ENCODE assay signal across 10 mouse cellular contexts in the genomic region with DNA sequence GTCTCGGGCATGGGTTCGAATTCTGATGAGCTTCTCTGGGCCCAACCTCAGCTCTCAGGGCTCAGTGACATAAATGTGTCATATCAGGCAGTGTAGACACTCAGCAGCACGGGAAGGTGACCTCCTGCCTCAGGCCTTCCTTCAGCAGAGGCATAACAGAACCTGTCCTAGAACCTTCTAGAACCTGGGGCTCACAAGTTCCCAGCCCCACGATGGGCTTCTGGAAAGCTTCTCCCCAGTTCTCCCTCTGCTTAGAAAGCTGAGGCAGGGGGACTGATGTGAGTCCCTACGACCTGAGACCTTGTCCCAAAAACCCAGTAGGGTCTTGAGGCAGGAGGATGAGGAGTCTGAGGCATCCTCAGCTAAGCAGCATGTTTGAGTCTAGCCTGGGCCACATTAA. TPM values are rescaled to one million over a fixed set of nuclear protein-coding genes. Genes with fewer than 3 reads are reported as not detected.
DNase-seq lines count a peak whose midpoint lies in the region; ATAC-seq and TF ChIP-seq lines count a peak whose summit lies in the region.
"Had no signal": no experiment of that assay in that cellular context is flagged by ENCODE, and none has a peak within 500 bp of the region (broad histone marks: within the 10 kb centered on the region; RNA-seq: fewer than 3 reads in every experiment).

No protein-coding gene starts in this region.

- no peak for TF ChIP-seq CTCF in hindbrain, postnatal 0 days (IDR thresholded peaks at IDR 0.05; ENCODE audit: low read depth)
- no peak for TF ChIP-seq CTCF in stomach, postnatal 0 days (IDR thresholded peaks at IDR 0.05; ENCODE audit: low read depth)

- H3K27me3 ChIP-seq in hindbrain, embryonic 12.5 days = peaks cover 7% of the 10 kb centered on the region; the same call in 1 of the 2 replicates
- no peaks in the 10 kb centered on the region; the same call in 1 of the 2 replicates for H3K27me3 ChIP-seq in hindbrain, embryonic 11.5 days (ENCODE audit: control insufficient read depth, insufficient read depth, low read length)
- no peaks in the 10 kb centered on the region for H3K27me3 ChIP-seq in neural tube, embryonic 13.5 days
- no peaks in the 10 kb centered on the region for H3K27me3 ChIP-seq in neural tube, embryonic 15.5 days (replicated peaks)
- H3K27me3 ChIP-seq in hindbrain, postnatal 0 days (ENCODE audit: insufficient read depth, low read length) = no peaks in the 10 kb centered on the region
- no peaks in the 10 kb centered on the region for H3K27me3 ChIP-seq in stomach, postnatal 0 days (ENCODE audit: control insufficient read depth, insufficient read depth, low read length)

- no peak for ATAC-seq in hindbrain, embryonic 12.5 days (ENCODE audit: low FRiP score)
- ATAC-seq in hindbrain, embryonic 11.5 days (ENCODE audit: low FRiP score) = no peak
- ATAC-seq in neural tube, embryonic 13.5 days (ENCODE audit: low read depth) = no peak
- ATAC-seq in neural tube, embryonic 15.5 days (ENCODE audit: low FRiP score) = no peak
- ATAC-seq in hindbrain, postnatal 0 days = no peak
- ATAC-seq in stomach, postnatal 0 days (ENCODE audit: low FRiP score, low TSS enrichment) = no peak
- no peak for ATAC-seq in cerebellum, adult (ENCODE audit: insufficient number of reproducible peaks, low FRiP score, low TSS enrichment)

- H3K9ac ChIP-seq in hindbrain, embryonic 12.5 days = no peak overlapping the region
- no peak overlapping the region for H3K9ac ChIP-seq in hindbrain, embryonic 11.5 days (ENCODE audit: low read depth, low read length)
- no peak overlapping the region for H3K9ac ChIP-seq in neural tube, embryonic 13.5 days
- H3K9ac ChIP-seq in neural tube, embryonic 15.5 days (replicated peaks) = no peak overlapping the region
- H3K9ac ChIP-seq in hindbrain, postnatal 0 days (replicated peaks; ENCODE audit: low read length) = no peak overlapping the region
- H3K9ac ChIP-seq in stomach, postnatal 0 days (ENCODE audit: low read length) = no peak overlapping the region; the same call in 1 of the 2 replicates

- H3K4me3 ChIP-seq in hindbrain, embryonic 12.5 days = no peak overlapping the region
- no peak overlapping the region for H3K4me3 ChIP-seq in hindbrain, embryonic 11.5 days (ENCODE audit: low read depth, low read length)
- H3K4me3 ChIP-seq in neural tube, embryonic 13.5 days = no peak overlapping the region
- no peak overlapping the region for H3K4me3 ChIP-seq in neural tube, embryonic 15.5 days (replicated peaks)
- no peak overlapping the region for H3K4me3 ChIP-seq in hindbrain, postnatal 0 days (ENCODE audit: low read length)
- no peak overlapping the region for H3K4me3 ChIP-seq in stomach, postnatal 0 days (ENCODE audit: low read depth, low read length)

- no peaks in the 10 kb centered on the region for H3K9me3 ChIP-seq in hindbrain, embryonic 12.5 days (replicated peaks)
- H3K9me3 ChIP-seq in hindbrain, embryonic 11.5 days (ENCODE audit: control insufficient read depth, low read length) = no peaks in the 10 kb centered on the region
- H3K9me3 ChIP-seq in neural tube, embryonic 13.5 days = no peaks in the 10 kb centered on the region
- no peaks in the 10 kb centered on the region for H3K9me3 ChIP-seq in neural tube, embryonic 15.5 days (replicated peaks)
- H3K9me3 ChIP-seq in hindbrain, postnatal 0 days (ENCODE audit: low read length) = no peaks in the 10 kb centered on the region
- H3K9me3 ChIP-seq in stomach, postnatal 0 days (ENCODE audit: control insufficient read depth, low read length) = no peaks in the 10 kb centered on the region

- no peak for TF ChIP-seq EP300 in stomach, postnatal 0 days (optimal IDR thresholded peaks at IDR 0.05)

- peaks cover 4% of the 10 kb centered on the region for H3K36me3 ChIP-seq in hindbrain, embryonic 12.5 days
- no peaks in the 10 kb centered on the region for H3K36me3 ChIP-seq in hindbrain, embryonic 11.5 days (ENCODE audit: control insufficient read depth, insufficient read depth, low read length)
- peaks cover 21% of the 10 kb centered on the region; the same call in 1 of the 2 replicates for H3K36me3 ChIP-seq in neural tube, embryonic 13.5 days
- H3K36me3 ChIP-seq in neural tube, embryonic 15.5 days = peaks cover 10% of the 10 kb centered on the region; the same call in 1 of the 2 replicates
- H3K36me3 ChIP-seq in hindbrain, postnatal 0 days (ENCODE audit: insufficient read depth, low read length) = no peaks in the 10 kb centered on the region
- H3K36me3 ChIP-seq in stomach, postnatal 0 days (ENCODE audit: control insufficient read depth, insufficient read depth, low read length) = 0 out of 2 replicates have a peak, but pooled peaks cover 5% of the 10 kb centered on the region

- no peak overlapping the region for H3K4me2 ChIP-seq in hindbrain, embryonic 12.5 days (replicated peaks)
- no peak overlapping the region for H3K4me2 ChIP-seq in hindbrain, embryonic 11.5 days (replicated peaks; ENCODE audit: low read depth, low read length)
- H3K4me2 ChIP-seq in neural tube, embryonic 13.5 days = no peak overlapping the region
- H3K4me2 ChIP-seq in neural tube, embryonic 15.5 days = no peak overlapping the region
- H3K4me2 ChIP-seq in hindbrain, postnatal 0 days (ENCODE audit: low read depth, low read length) = no peak overlapping the region
- no peak overlapping the region for H3K4me2 ChIP-seq in stomach, postnatal 0 days (replicated peaks; ENCODE audit: low read depth)

- no peak for DNase-seq in hindbrain, embryonic 11.5 days (ENCODE audit: low spot score)
- no peak for DNase-seq in hindbrain, postnatal 0 days (ENCODE audit: low spot score)
- DNase-seq in stomach, postnatal 0 days (ENCODE audit: low spot score) = no peak
- DNase-seq: adrenal gland, adult 8-10 months; thymus, postnatal 4 days had no signal

- WGBS in hindbrain, embryonic 12.5 days = 76% methylated on average over 5 of the region's 5 CpGs
- WGBS in hindbrain, embryonic 11.5 days = 76% methylated on average over 5 of the region's 5 CpGs
- WGBS in neural tube, embryonic 13.5 days = 70% methylated on average over 5 of the region's 5 CpGs
- WGBS in neural tube, embryonic 15.5 days = 77% methylated on average over 5 of the region's 5 CpGs
- 80% methylated on average over 5 of the region's 5 CpGs for WGBS in hindbrain, postnatal 0 days
- 72% methylated on average over 5 of the region's 5 CpGs for WGBS in stomach, postnatal 0 days

- H3K4me1 ChIP-seq in hindbrain, embryonic 12.5 days = peaks cover 84% of the 10 kb centered on the region
- H3K4me1 ChIP-seq in hindbrain, embryonic 11.5 days (replicated peaks; ENCODE audit: control insufficient read depth, insufficient read depth, low read length) = peaks cover 23% of the 10 kb centered on the region
- H3K4me1 ChIP-seq in neural tube, embryonic 13.5 days (replicated peaks) = peaks cover 94% of the 10 kb centered on the region
- peaks cover 84% of the 10 kb centered on the region for H3K4me1 ChIP-seq in neural tube, embryonic 15.5 days
- H3K4me1 ChIP-seq in hindbrain, postnatal 0 days (ENCODE audit: insufficient read depth, low read length) = peaks cover 36% of the 10 kb centered on the region
- peaks cover 30% of the 10 kb centered on the region for H3K4me1 ChIP-seq in stomach, postnatal 0 days (replicated peaks; ENCODE audit: control insufficient read depth, insufficient read depth)

- H3K27ac ChIP-seq in hindbrain, embryonic 12.5 days = peak overlapping the region; percentile 5; the same call in 1 of the 2 replicates
- H3K27ac ChIP-seq in hindbrain, embryonic 11.5 days (ENCODE audit: low read depth, low read length) = no peak overlapping the region
- peak overlapping the region; percentile 88 for H3K27ac ChIP-seq in neural tube, embryonic 13.5 days (replicated peaks)
- H3K27ac ChIP-seq in neural tube, embryonic 15.5 days (replicated peaks) = no peak overlapping the region
- H3K27ac ChIP-seq in hindbrain, postnatal 0 days = peak overlapping the region; percentile 12; the same call in 1 of the 2 replicates
- H3K27ac ChIP-seq in stomach, postnatal 0 days (replicated peaks) = peak overlapping the region; percentile 61

RNA-seq across cellular contexts. Expression of a gene that starts 22.3 kb away (rescaled TPM):
- polyA plus RNA-seq in hindbrain, embryonic 12.5 days (2016; fragmentation: Nextera tagmentation; extraction: Ambion mirVana) = 1.9 and 2.7 TPM in 2 replicates
- 2.7 and 4.1 TPM in 2 replicates for polyA plus RNA-seq in hindbrain, embryonic 11.5 days (2014; fragmentation: Nextera tagmentation; extraction: Ambion mirVana)
- polyA plus RNA-seq in neural tube, embryonic 13.5 days (2015; fragmentation: Nextera tagmentation; extraction: Ambion mirVana) = 1.8 and 3.1 TPM in 2 replicates
- polyA plus RNA-seq in neural tube, embryonic 15.5 days (2015; fragmentation: Nextera tagmentation; extraction: Ambion mirVana) = 2.5 and 9.3 TPM in 2 replicates
- 2.9 and 3.7 TPM in 2 replicates for total RNA-seq in hindbrain, postnatal 0 days (2014; rRNA removed)
- polyA plus RNA-seq in hindbrain, postnatal 0 days (2015; fragmentation: Nextera tagmentation; extraction: Ambion mirVana) = 1.4 and 1.7 TPM in 2 replicates
- polyA plus RNA-seq in stomach, postnatal 0 days (2015; fragmentation: Nextera tagmentation; extraction: Ambion mirVana) = 205 and 239 TPM in 2 replicates

RNA-seq across cellular contexts. Expression of a gene that starts 26.3 kb away (rescaled TPM):
- 1.1 and 2.4 TPM in 2 replicates for polyA plus RNA-seq in hindbrain, embryonic 12.5 days (2016; fragmentation: Nextera tagmentation; extraction: Ambion mirVana)
- 0.49 and 1.0 TPM in 2 replicates for polyA plus RNA-seq in hindbrain, embryonic 11.5 days (2014; fragmentation: Nextera tagmentation; extraction: Ambion mirVana)
- polyA plus RNA-seq in neural tube, embryonic 13.5 days (2015; fragmentation: Nextera tagmentation; extraction: Ambion mirVana) = 1.3 and 2.5 TPM in 2 replicates
- polyA plus RNA-seq in neural tube, embryonic 15.5 days (2015; fragmentation: Nextera tagmentation; extraction: Ambion mirVana) = 3.4 and 3.6 TPM in 2 replicates
- 7.5 TPM in 2 replicates for total RNA-seq in hindbrain, postnatal 0 days (2014; rRNA removed)
- polyA plus RNA-seq in hindbrain, postnatal 0 days (2015; fragmentation: Nextera tagmentation; extraction: Ambion mirVana) = 2.7 and 4.0 TPM in 2 replicates
- 0.29 and 0.36 TPM in 2 replicates for polyA plus RNA-seq in stomach, postnatal 0 days (2015; fragmentation: Nextera tagmentation; extraction: Ambion mirVana)
- total RNA-seq: monocyte, adult 5-6 weeks had no signal

RNA-seq across cellular contexts. Expression of a gene that starts 30.9 kb away (rescaled TPM):
- 5.7 and 5.9 TPM in 2 replicates for polyA plus RNA-seq in hindbrain, embryonic 12.5 days (2016; fragmentation: Nextera tagmentation; extraction: Ambion mirVana)
- polyA plus RNA-seq in hindbrain, embryonic 11.5 days (2014; fragmentation: Nextera tagmentation; extraction: Ambion mirVana) = 2.2 and 3.2 TPM in 2 replicates
- 5.2 and 8.2 TPM in 2 replicates for polyA plus RNA-seq in neural tube, embryonic 13.5 days (2015; fragmentation: Nextera tagmentation; extraction: Ambion mirVana)
- polyA plus RNA-seq in neural tube, embryonic 15.5 days (2015; fragmentation: Nextera tagmentation; extraction: Ambion mirVana) = 5.7 and 7.2 TPM in 2 replicates
- 2.1 and 3.3 TPM in 2 replicates for total RNA-seq in hindbrain, postnatal 0 days (2014; rRNA removed)
- 5.3 and 7.0 TPM in 2 replicates for polyA plus RNA-seq in hindbrain, postnatal 0 days (2015; fragmentation: Nextera tagmentation; extraction: Ambion mirVana)
- polyA plus RNA-seq in stomach, postnatal 0 days (2015; fragmentation: Nextera tagmentation; extraction: Ambion mirVana) = 1.1 and 1.4 TPM in 2 replicates
- total RNA-seq: monocyte, adult 5-6 weeks had no signal

RNA-seq across cellular contexts. Expression of a gene that starts 30.9 kb away (rescaled TPM):
- polyA plus RNA-seq in hindbrain, embryonic 12.5 days (2016; fragmentation: Nextera tagmentation; extraction: Ambion mirVana) = 62.7 and 67.5 TPM in 2 replicates
- polyA plus RNA-seq in hindbrain, embryonic 11.5 days (2014; fragmentation: Nextera tagmentation; extraction: Ambion mirVana) = 44.8 and 52.6 TPM in 2 replicates
- 72.2 and 75.2 TPM in 2 replicates for polyA plus RNA-seq in neural tube, embryonic 13.5 days (2015; fragmentation: Nextera tagmentation; extraction: Ambion mirVana)
- 101 TPM in 2 replicates for polyA plus RNA-seq in neural tube, embryonic 15.5 days (2015; fragmentation: Nextera tagmentation; extraction: Ambion mirVana)
- total RNA-seq in hindbrain, postnatal 0 days (2014; rRNA removed) = 146 TPM in 2 replicates
- polyA plus RNA-seq in hindbrain, postnatal 0 days (2015; fragmentation: Nextera tagmentation; extraction: Ambion mirVana) = 111 and 114 TPM in 2 replicates
- polyA plus RNA-seq in stomach, postnatal 0 days (2015; fragmentation: Nextera tagmentation; extraction: Ambion mirVana) = 59.4 and 63.0 TPM in 2 replicates

RNA-seq across cellular contexts. Expression of a gene that starts 36.8 kb away (rescaled TPM):
- 132 and 134 TPM in 2 replicates for polyA plus RNA-seq in hindbrain, embryonic 12.5 days (2016; fragmentation: Nextera tagmentation; extraction: Ambion mirVana)
- polyA plus RNA-seq in hindbrain, embryonic 11.5 days (2014; fragmentation: Nextera tagmentation; extraction: Ambion mirVana) = 83.0 and 92.1 TPM in 2 replicates
- 105 and 112 TPM in 2 replicates for polyA plus RNA-seq in neural tube, embryonic 13.5 days (2015; fragmentation: Nextera tagmentation; extraction: Ambion mirVana)
- 132 and 146 TPM in 2 replicates for polyA plus RNA-seq in neural tube, embryonic 15.5 days (2015; fragmentation: Nextera tagmentation; extraction: Ambion mirVana)
- 106 and 118 TPM in 2 replicates for total RNA-seq in hindbrain, postnatal 0 days (2014; rRNA removed)
- 131 and 134 TPM in 2 replicates for polyA plus RNA-seq in hindbrain, postnatal 0 days (2015; fragmentation: Nextera tagmentation; extraction: Ambion mirVana)
- 51.4 and 51.6 TPM in 2 replicates for polyA plus RNA-seq in stomach, postnatal 0 days (2015; fragmentation: Nextera tagmentation; extraction: Ambion mirVana)

Comparison
In these comparisons a context has a peak if more than half of its experiments do, and no peak if none do; other contexts are left out.
1. H3K27ac ChIP-seq: peak in hindbrain, embryonic 12.5 days (single experiment), neural tube, embryonic 13.5 days (single experiment), hindbrain, postnatal 0 days (single experiment) and stomach, postnatal 0 days (single experiment); none in hindbrain, embryonic 11.5 days (single experiment) and neural tube, embryonic 15.5 days (single experiment).
2. RNA of a gene that starts 22.3 kb away (polyA plus RNA-seq): 205 to 239 TPM in stomach, postnatal 0 days; 1.9 to 2.7 TPM in hindbrain, embryonic 12.5 days, 2.7 to 4.1 TPM in hindbrain, embryonic 11.5 days, 2.5 to 9.3 TPM in neural tube, embryonic 15.5 days, 1.8 to 3.1 TPM in neural tube, embryonic 13.5 days and 1.4 to 1.7 TPM in hindbrain, postnatal 0 days; every median in the first group is over 10 times any median in the second.